Mouse (Mus musculus): Measurements from ENCODE around the gene Ankrd28.

- no peak; the same call in 1 of the 2 replicates for TF ChIP-seq CTCF (IDR thresholded peaks at IDR 0.05; ENCODE audit: low read depth)
- TF ChIP-seq EP300 (IDR thresholded peaks at IDR 0.05; ENCODE audit: low read depth), result no peak
Observed at GRCm38 (mm10) chr14:31809942-31810341, 20.5 kb downstream of the Ankrd28 start.
